Mouse (Mus musculus) E14TG2a.4 (cell line): ENCODE data around the gene Vmn2r88.
"Not testable (repeated sequence)": the region's sequence is repeated elsewhere in the genome, so short reads cannot be mapped to it uniquely, and the experiment has no call there.

ENCODE experiments used
- H3K27me3 ChIP-seq: 2 replicates; pipeline ENCODE4 v1.6.1; 2014; ENCODE audit warnings: low read length, control low read depth; ENCODE audit not compliant: insufficient read depth
- H3K36me3 ChIP-seq: 2 replicates; pipeline ENCODE4 v1.6.1; 2014; ENCODE audit warnings: low read length, control low read depth; ENCODE audit not compliant: insufficient read depth
- H3K4me1 ChIP-seq: replicated peaks from 2 replicates; pipeline ENCODE4 v1.6.1; 2014; ENCODE audit warnings: low read depth, low read length, control low read depth
- H3K4me3 ChIP-seq: replicated peaks from 2 replicates; pipeline ENCODE4 v1.5.1; 2014; ENCODE audit warnings: mild to moderate bottlenecking, low read length
- H3K9me3 ChIP-seq: 2 replicates; pipeline ENCODE4 v1.6.1; 2014; ENCODE audit warnings: low read length, control low read depth
- CTCF ChIP-seq: conservative IDR thresholded peaks from 2 replicates; pipeline ENCODE4 v1.5.1; 2014; ENCODE audit warnings: low read length
- NANOG ChIP-seq: IDR thresholded peaks from 2 replicates; pipeline ENCODE4 v1.6.1; 2014; ENCODE audit warnings: borderline replicate concordance, low read length, mixed read lengths
- POU5F1 ChIP-seq: IDR thresholded peaks from 2 replicates; pipeline ENCODE4 v1.6.1; 2014; ENCODE audit warnings: low read length, borderline replicate concordance

Vmn2r88 gene

GRCm38 (mm10) chr14:51410520-51410919 lies at the start of gene Vmn2r88:
Vmn2r88 (plus strand) TSS chr14:51410820.
- Histone ChIP-seq H3K4me3 (no peak within 1 kb of the TSS), H3K27me3 (no peaks in the 10 kb centered on the region), H3K4me1 (no peaks in the 10 kb centered on the region), H3K36me3 (no peaks in the 10 kb centered on the region), H3K9me3 (no peaks in the 10 kb centered on the region)
- no peak for TF ChIP-seq NANOG
- no peak for TF ChIP-seq CTCF
- TF ChIP-seq POU5F1 = no peak

GRCm38 (mm10) chr14:51361456-51361855 lies 49.2 kb upstream of the Vmn2r88 start, which contains the start of gene Gm7247:
Gm7247 (plus strand) TSS chr14:51361756.
- no peak within 1 kb of the TSS for H3K4me3 ChIP-seq
- H3K36me3 ChIP-seq = no peaks in the 10 kb centered on the region
- H3K27me3 ChIP-seq = peaks cover 9% of the 10 kb centered on the region
- no peaks in the 10 kb centered on the region for H3K9me3 ChIP-seq
- H3K4me1 ChIP-seq = no peaks in the 10 kb centered on the region
- TF ChIP-seq POU5F1 (no peak), NANOG (no peak), CTCF (no peak)

- Histone ChIP-seq H3K4me3 (no peak overlapping the region), H3K4me1 (no peaks in the 10 kb centered on the region), H3K27me3 (no peaks in the 10 kb centered on the region), H3K9me3 (no peaks in the 10 kb centered on the region), H3K36me3 (no peaks in the 10 kb centered on the region)
- TF ChIP-seq NANOG (no peak), POU5F1 (no peak), CTCF (no peak)
Observed at GRCm38 (mm10) chr14:51382805-51383204, 27.8 kb upstream of the Vmn2r88 start.

- no peak for TF ChIP-seq CTCF
- TF ChIP-seq POU5F1 = no peak
- no peak for TF ChIP-seq NANOG
- Histone ChIP-seq H3K27me3 (no peaks in the 10 kb centered on the region), H3K4me1 (no peaks in the 10 kb centered on the region), H3K4me3 (no peak overlapping the region), H3K36me3 (no peaks in the 10 kb centered on the region), H3K9me3 (no peaks in the 10 kb centered on the region)
Observed at GRCm38 (mm10) chr14:51384351-51384750, 26.3 kb upstream of the Vmn2r88 start.

GRCm38 (mm10) chr14:51385741-51386140 lies 24.9 kb upstream of the Vmn2r88 start:
- no peak overlapping the region for H3K4me3 ChIP-seq
- H3K27me3 ChIP-seq = no peaks in the 10 kb centered on the region
- H3K4me1 ChIP-seq = no peaks in the 10 kb centered on the region
- no peaks in the 10 kb centered on the region for H3K36me3 ChIP-seq
- H3K9me3 ChIP-seq = no peaks in the 10 kb centered on the region
- TF ChIP-seq POU5F1 (no peak), CTCF (no peak), NANOG (no peak)

GRCm38 (mm10) chr14:51387768-51388167 lies 22.9 kb upstream of the Vmn2r88 start:
- no peaks in the 10 kb centered on the region for H3K27me3 ChIP-seq
- TF ChIP-seq NANOG = no peak
- no peak for TF ChIP-seq CTCF
- TF ChIP-seq POU5F1 = no peak

GRCm38 (mm10) chr14:51388222-51388621 lies 22.4 kb upstream of the Vmn2r88 start:
- H3K4me3 ChIP-seq = no peak overlapping the region
- no peaks in the 10 kb centered on the region for H3K36me3 ChIP-seq
- no peaks in the 10 kb centered on the region for H3K4me1 ChIP-seq
- no peaks in the 10 kb centered on the region for H3K27me3 ChIP-seq
- H3K9me3 ChIP-seq = peaks cover 10% of the 10 kb centered on the region
- TF ChIP-seq CTCF (no peak), POU5F1 (no peak), NANOG (no peak)

More at GRCm38 (mm10) chr14:51387768-51388167, 22.9 kb upstream of the Vmn2r88 start:
- Histone ChIP-seq H3K36me3 (no peaks in the 10 kb centered on the region), H3K4me1 (no peaks in the 10 kb centered on the region), H3K4me3 (no peak overlapping the region), H3K9me3 (peaks cover 7% of the 10 kb centered on the region)

GRCm38 (mm10) chr14:51423885-51424284 lies 13.3 kb downstream of the Vmn2r88 start:
- Histone ChIP-seq H3K4me3 (no peak overlapping the region), H3K9me3 (no peaks in the 10 kb centered on the region), H3K36me3 (no peaks in the 10 kb centered on the region), H3K4me1 (no peaks in the 10 kb centered on the region), H3K27me3 (no peaks in the 10 kb centered on the region)
- TF ChIP-seq NANOG = no peak
- TF ChIP-seq POU5F1 = no peak
- no peak for TF ChIP-seq CTCF

- H3K27me3 ChIP-seq, H3K4me1 ChIP-seq, H3K4me3 ChIP-seq, H3K9me3 ChIP-seq, H3K36me3 ChIP-seq: not testable (repeated sequence)
Observed at GRCm38 (mm10) chr14:51430138-51430537, 19.5 kb downstream of the Vmn2r88 start.
